Mouse (Mus musculus) embryonic stem cell, embryonic (primary cell): ENCODE data around the gene Grk6.

ENCODE experiments used
- CTCF ChIA-PET, 4 experiments: fragments of 300-600 bp in 2 of 4; fragments of 350-600 bp in 2 of 4; sonication (Branson Sonifier 250); formaldehyde crosslinking; loops; one replicate each; lab custom pipeline; 2022; ENCODE audit warnings: inconsistent platforms in 2 of 4; lab: Charles Lee
- POLR2A ChIA-PET, 4 experiments: fragments of 300-600 bp in 2 of 4; fragments of 350-600 bp in 2 of 4; sonication (Branson Sonifier 250); formaldehyde crosslinking; loops; one replicate each; lab custom pipeline; 2022; ENCODE audit warnings: antibody characterized with exemption in 4 of 4, inconsistent platforms in 1 of 4; lab: Charles Lee

Grk6 gene

GRCm38 (mm10) chr13:55506697-55507096 is 61.8 kb downstream of the Grk6 start:
- CTCF ChIA-PET = interaction anchor here in 3 of 4 experiments (0.6 to 2.5 kb wide), 5 partner anchors 10 to 852 kb away, joined by 3 to 15 read pairs (median 3); no protein-coding TSS in a partner anchor
- POLR2A ChIA-PET = interaction anchor here in 2 of 4 experiments (0.8 to 1.8 kb wide), 3 partner anchors 9 to 18 kb away, joined by 4 to 5 read pairs (median 4); no protein-coding TSS in a partner anchor

GRCm38 (mm10) chr13:55507877-55508276 is 63.0 kb downstream of the Grk6 start:
- POLR2A ChIA-PET = interaction anchor here in 3 of 4 experiments (0.7 to 1.9 kb wide), 6 partner anchors 9 to 63 kb away, joined by 3 to 5 read pairs (median 4); partner anchors contain the start of gene Grk6 (in 1 of the 3)
- CTCF ChIA-PET = interaction anchor here (0.5 to 2.5 kb wide), 19 partner anchors 9 to 932 kb away, joined by 3 to 15 read pairs (median 3); partner anchors contain the start of genes Dbn1 (in 1 of the 4), Ddx41 (in 1 of the 4) and Prr7 (in 1 of the 4)

GRCm38 (mm10) chr13:55508531-55508930 is 63.7 kb downstream of the Grk6 start:
- ChIA-PET POLR2A (interaction anchor here in 2 of 4 experiments (0.9 to 1.9 kb wide), 7 partner anchors 8 to 184 kb away, joined by 3 to 5 read pairs (median 3); partner anchors contain the start of genes B230219D22Rik (in 1 of the 2) and Grk6 (in 1 of the 2)), CTCF (interaction anchor here in 3 of 4 experiments (0.5 to 2.5 kb wide), 11 partner anchors 8 to 193 kb away, joined by 3 to 15 read pairs (median 4); partner anchors contain the start of genes Dbn1 (in 1 of the 3) and Ddx41 (in 1 of the 3))

- POLR2A ChIA-PET = interaction anchor here in 3 of 4 experiments (0.6 to 2.9 kb wide), 14 partner anchors 8 to 171 kb away, joined by 3 to 10 read pairs (median 4); partner anchors contain the start of genes Grk6 (in 2 of the 3), Dok3 (in 1 of the 3) and Prr7 (in 1 of the 3)
- CTCF ChIA-PET = interaction anchor here in 2 of 4 experiments (0.6 to 2.2 kb wide), 5 partner anchors 23 to 105 kb away, joined by 3 to 5 read pairs (median 4); partner anchors contain the start of gene Dbn1 (in 1 of the 2)
These were observed 65.4 kb downstream of the Grk6 start for GRCm38 (mm10) chr13:55510332-55510667.
